Mouse (Mus musculus): Measurements from ENCODE around the gene Camk2g.

The Camk2g gene

DNA sequence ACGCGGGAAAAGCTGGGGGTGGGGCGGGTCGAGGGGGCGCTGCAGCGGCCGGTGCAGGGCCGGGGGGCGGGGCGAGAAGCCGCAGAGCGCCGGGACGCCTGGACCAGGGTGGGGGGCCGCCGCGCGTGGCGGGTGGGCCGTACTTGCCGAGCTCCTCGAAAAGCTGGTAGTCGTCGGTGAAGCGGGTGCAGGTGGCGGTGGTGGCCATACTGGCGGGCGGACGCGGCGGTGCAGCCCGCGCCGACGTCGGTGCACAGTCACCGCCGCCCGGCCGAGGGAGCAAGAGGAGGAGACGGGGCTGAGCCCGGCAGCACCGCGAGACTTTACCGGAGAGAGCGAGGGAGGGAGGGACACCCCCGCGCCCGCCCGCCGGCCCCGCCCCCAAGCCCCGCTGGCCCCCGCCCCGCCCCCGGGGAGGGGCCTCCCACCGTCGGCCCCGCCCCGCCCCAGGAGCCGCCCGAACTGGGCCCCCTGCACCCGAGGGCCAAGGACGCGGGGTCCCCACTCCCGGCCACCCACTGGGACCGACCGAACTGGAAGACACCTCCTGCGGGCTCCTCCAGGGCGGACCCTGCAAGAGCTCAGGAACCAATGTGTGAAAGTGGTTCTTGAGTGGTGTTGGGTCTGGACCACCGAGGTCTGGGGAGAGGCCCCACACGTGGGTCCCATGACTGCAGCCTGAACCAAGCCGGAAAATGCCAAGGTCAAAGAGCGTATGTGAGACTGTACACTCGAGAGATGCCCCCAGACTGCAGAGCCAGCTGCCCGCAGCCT is at the start of gene Camk2g:
Camk2g (minus strand) TSS at position 331 of the 774 bp plus-strand sequence.
- in situ Hi-C loops (cut with MboI, MseI): no loop called here

DNA sequence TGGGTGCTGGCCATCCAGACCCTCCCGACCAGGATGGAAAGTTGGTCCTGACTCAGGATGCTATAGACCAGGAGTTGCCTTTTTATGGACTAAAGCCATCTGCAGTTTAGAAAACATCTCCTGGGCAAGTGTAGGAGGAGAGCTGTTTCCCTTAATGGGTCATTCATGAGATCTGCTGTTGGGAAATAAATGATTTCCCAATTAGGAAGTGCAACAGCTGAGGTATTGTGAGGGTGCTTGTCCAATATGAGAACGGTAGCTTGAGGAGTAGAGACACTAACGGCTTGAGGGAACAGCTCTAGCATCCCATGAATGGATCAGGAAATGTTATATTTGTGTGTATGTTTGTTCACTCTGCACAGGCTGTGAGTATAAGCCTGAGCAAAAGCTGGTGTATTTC is 48.7 kb upstream of the Camk2g start:
- in situ Hi-C loops (cut with MboI, MseI): no loop called here

DNA sequence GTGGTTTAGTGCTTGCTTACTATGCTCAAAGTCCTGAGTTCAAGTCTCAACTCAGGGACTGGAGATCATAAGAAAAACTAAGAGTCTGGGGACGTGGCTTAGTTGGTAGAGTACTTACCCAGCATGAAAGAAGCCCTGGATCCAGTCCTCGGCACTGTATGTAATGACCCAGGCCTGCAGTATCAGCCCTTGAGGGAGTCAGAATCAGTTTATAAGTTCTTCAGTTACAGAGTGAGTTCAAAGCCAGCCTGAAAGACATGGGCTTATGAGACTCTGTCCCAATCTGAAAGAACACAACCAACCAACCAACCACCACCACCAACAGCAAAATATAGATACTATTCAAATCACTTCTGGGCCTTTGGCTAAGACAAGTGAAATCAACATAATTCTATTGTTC is 47.6 kb upstream of the Camk2g start:
- in situ Hi-C loops (cut with MboI, MseI): no loop called here

DNA sequence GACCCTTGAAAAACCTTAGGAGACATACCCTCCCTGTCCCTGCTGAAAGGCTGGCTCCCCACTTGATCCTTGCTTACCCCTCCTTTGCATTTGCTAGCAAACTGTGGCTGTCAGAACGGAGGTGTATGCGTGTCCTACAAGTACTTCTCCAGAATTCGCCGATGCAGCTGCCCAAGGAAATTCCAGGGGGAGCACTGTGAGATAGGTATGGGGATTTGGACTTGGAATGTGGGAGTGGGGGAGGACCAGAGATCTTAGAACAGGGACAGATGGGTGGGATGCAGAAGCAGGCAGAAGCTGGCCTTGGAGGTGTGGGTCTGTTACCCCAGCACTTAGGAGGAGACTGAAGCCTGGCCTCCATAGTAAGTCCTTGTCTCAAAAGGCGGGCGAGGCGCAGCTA is 43.8 kb upstream of the Camk2g start:
- in situ Hi-C loops (cut with MboI, MseI): no loop called here

DNA sequence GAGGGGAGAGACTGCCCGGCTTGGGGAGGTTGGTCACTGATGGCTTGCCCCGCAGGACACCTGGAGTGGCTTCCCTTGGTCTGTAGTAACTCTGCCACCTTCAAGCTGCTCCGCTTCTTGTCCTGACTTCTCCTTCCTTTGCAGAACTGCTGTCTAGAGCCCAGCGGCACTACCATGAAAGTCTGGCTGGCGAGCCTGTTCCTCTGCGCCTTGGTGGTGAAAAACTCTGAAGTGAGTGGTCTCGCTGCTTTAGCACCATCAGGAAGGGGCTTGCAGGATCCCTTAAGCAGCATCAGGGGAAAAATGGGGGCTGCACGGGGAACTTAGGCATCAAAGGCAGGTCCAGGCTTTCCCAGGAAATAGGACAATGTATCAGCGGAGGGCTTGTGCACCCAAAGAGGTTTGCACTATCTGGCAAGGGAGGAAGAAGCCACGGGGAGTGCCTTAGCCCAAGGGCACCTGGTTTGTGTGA is 43.1 kb upstream of the Camk2g start:
- in situ Hi-C loops (cut with MboI, MseI): no loop called here

DNA sequence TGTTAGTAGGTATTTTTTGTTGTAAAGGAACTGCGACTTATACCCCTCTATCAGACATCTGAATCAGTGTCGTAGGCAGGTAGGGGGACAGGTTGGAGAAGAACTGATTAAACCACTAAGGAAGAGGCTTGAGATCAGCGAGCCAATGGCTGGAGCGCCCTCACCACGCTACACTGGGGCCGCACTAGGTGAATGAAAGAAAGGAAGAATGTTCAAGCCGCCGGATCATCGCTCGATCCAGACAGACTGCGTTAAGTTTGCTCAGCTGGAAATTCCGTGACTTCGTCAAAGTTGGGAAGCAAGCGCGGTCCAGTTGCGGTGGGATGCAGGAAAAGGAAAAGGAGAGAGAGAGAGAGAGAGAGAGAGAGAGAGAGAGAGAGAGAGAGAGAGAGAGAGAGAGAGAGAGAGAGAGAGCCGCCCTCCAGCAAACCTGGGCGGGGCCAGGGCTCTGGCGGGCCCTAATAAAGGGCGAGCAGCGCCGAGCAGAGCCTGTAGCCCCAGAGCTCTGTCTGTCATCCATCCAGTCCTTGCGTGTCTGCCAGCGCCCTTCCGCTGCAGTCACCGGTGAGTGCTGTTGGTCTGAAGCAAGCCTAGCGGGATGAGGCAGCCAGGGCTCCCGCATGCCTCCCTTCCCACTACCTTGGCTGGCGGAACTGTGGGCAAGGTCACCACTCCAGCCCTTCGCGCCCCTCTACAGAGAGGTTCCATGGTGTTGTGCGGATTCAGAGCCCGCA is 42.5 kb upstream of the Camk2g start, which contains the start of gene Plau:
Plau (plus strand) TSS at position 490 of the 734 bp plus-strand sequence.
- in situ Hi-C loops (cut with MboI, MseI): no loop called here

DNA sequence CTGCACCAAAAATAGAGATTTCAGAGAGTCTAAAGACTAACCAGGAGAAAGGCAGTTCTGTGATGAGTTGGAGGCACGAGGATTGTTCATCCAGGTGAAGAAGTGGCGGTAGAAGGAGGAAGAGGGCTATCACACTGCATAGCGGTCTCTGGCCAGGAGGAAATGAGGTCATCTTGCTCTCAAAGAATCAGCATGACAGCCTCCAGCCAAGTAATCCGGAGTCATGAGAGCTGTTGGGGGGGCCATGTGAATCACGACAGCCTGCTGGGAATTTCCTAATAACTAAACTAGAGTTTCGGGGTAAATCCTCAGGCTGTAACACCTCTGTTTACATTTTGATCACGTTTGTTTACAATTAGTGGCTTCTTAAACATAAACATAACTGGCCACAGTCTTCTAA is 40.2 kb upstream of the Camk2g start:
- in situ Hi-C loops (cut with MboI, MseI): no loop called here

DNA sequence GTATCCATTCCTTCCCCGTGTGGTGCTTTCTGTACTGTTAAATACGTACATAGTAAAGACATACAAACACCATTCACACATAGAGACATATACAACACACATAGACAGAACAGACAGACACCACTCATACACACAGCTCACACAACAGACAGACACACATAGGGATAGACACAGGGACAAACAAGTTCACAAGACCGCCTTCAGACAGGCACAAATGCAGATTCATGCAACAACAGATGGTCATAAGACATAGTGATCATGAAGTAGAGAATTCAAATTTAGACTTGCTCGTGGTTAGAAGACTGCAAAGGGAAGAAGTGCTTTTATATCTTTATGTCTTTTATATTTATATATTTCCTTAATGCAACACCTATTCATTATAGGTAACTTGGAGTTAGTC is 39.6 kb upstream of the Camk2g start:
- in situ Hi-C loops (cut with MboI, MseI): no loop called here

DNA sequence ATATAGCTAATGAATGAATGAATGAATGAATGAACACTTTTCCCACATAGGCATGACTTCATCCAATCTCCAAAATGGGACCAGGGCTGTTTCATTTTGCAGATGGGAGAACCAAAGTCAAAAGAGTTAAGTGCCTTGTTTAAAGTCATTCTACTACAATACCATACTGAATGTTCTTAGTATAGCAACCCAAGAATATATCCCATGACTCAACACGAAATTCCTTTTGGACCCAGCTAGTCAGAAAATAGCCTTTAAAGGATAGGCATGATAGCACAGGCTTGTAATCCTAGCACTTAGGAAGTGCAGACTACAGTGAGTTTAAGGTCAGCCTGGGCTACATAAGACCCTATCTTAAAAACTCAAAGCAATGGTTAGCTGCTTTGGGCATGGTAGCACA is 38.0 kb upstream of the Camk2g start:
- in situ Hi-C loops (cut with MboI, MseI): no loop called here

DNA sequence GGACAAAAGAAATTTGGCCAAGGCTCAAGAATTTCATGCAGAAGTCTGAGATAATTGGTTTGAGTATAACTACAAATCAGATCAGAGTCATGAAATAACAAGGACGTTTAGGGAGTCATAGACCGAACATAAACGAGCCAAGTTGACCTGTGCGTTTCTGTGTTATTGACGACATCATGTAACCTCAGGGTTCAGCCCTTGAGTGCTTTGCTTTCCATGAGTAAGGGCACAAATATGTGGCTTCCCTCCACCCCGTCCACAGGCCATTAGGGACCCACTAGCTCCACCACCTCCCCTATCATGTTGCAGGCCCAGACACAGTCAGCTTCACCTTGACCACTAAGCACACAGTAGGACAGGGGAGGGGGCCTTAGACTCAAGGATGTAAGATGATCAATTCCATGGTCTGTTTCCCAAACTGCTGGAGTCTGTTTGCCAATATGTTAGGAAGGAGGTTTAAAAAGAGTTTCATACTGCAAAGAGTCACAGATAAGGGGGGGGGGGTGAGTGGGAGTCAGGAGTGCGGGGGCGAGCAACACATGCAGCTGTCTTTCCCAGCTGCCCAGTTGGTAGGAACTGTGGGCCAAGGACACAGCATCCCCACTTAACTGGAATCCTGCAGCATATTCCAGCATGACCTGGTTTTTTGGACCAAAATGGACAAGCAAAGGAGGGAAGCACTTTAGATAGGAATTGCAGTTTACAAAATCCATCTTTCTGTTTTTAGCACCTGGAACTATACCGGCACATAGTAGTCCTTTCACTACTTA is 37.4 kb upstream of the Camk2g start:
- in situ Hi-C loops (cut with MboI, MseI): no loop called here

DNA sequence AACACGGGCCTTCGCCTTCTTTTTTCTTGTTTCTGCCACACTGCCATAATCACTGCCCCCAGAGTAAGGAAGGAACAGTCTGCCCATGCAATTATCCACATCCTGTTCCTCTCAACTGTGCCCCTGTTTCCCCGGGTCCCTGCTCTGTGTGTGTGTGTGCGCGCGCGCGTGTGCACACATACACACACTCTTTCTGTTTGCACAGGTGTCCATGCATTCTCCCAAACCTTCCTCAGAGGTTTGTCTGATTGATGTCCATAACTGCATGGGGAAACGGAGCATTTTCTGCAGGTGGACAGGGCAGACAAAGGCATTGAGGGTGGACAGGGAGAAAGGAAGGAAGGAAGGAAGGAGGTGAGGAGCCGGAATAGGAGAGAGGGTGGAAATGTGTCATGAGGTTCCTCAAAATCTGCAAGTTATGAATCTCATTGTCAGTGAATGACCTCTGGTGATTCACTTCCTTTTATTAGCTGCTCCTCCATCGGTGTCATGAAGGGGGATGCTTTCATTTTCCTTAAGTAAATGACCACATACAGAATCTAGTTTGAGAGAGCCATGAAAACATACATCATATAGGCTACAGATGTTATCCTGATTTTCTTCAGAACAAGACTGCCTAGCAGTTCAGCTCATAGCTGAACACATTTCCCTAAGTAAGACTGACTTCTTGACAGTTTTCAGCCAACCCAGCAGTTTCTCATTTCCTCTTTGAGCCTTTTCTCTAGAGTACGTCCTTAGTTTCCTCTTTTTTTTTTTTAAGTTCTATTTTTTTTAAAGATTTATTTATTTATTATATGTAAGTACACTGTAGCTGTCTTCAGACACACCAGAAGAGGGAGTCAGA is 35.9 kb upstream of the Camk2g start:
- in situ Hi-C loops (cut with MboI, MseI): no loop called here

DNA sequence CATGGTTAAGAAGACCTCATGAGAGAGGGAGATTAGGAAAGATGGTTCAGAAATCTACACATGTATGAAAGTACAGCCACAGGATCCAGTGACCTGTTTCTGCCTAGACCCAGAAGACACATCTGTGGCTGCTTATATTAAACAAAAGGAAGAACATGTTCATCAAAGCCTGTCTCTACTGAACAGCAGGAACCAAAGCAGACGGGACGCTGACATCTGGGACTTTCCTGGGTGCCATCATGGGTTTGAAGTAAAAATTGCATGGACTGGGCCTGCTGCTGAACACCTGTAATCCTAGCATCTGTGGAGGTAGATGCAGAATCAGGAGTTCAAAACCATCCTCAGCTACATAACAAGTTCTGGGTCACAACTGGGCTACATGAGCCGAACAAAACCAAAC is 34.6 kb upstream of the Camk2g start:
- in situ Hi-C loops (cut with MboI, MseI): no loop called here

DNA sequence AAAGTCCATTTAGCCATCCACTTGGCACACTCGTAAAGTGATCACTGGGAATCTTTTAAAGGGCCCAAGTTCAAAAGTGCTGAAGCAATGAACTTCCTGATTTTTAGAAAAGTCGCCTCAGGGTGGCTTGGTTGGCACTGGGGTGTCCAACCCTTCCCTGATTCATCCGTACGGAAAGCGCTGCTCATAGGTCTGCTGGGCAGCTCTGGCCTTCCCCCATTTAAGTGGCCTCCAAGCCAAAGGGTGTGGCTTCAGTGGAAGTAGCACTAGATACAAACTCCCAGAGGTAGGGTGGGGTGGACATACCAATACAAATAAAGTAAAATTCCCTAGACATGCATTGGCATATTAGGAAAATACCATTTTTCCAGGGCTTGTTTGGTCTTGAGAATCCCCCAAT is 33.6 kb upstream of the Camk2g start:
- in situ Hi-C loops (cut with MboI, MseI): no loop called here

DNA sequence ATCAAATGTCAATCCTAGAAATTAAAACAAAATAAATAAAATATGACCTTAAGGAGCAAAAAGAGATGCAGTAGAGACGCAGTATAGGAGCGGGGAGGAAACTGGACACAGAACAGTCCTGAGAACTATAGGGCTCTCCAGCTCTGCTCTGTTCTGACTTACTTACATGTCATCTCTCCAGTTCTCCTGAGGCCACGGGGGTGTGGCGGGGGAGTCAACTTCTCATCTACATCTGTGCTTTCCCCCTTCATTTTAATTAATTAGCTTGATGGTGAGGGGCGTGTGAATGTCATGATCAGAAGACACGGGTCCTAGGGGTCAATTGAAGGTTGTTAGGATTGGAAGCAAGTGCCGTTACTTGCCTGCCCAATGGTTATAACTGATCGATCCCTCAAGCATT is 33.2 kb upstream of the Camk2g start:
- in situ Hi-C loops (cut with MboI, MseI): no loop called here

DNA sequence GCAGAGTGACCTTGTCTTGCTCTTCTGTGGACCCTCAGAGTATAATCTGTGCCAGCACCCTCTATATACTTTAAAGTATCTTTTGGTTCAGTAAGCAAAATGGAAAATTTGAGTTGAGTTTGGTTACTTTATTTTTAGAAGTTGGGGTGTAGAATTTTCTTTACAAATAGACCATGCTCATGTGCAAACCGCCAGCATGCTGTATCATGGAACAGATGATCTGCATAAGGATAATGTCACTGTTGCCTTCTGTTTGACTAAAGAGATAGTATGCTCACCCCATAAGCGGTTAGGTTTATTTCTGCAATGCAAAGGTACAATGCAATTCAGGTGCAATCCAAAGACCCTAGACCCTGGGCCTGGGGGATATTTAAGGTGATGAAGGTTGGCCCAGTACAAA is 31.6 kb upstream of the Camk2g start:
- in situ Hi-C loops (cut with MboI, MseI): no loop called here

DNA sequence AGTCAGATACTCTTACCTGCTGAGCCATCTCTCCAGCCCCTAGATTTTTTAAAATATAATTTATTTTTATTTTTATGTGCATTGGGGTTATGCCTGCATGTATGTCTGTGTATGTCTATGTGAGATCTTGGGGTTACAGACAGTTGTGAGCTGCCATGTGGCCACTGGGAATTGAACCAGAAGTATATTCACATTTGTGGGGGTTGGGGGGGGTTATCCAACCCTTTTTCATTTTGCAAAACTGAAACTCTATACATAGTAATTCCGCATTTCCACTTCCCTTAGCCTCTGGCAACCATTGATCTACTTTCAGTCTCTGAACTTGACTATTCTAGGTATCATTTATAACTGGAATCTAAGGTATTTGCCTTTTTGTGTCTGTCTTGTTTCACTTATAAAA is 30.6 kb upstream of the Camk2g start:
- in situ Hi-C loops (cut with MboI, MseI): no loop called here

DNA sequence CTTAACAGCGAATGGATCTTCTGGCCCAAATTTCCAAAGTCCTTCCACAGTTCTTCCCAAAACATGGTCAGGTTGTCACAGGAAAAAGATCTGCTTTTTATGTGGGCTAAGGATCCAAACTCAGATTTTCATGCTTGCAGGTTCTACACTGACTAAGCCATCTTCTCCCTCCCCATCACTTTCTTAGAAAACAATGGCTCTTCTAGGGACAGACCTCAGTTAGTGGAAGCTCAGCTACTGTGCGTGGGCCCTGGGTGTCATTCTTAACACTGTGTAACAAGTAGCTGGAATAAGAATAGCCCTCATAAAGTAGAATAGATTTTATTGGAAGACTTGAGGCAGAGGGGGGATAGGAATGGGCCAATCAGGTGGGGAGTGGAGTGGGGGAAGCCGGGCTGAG is 21.6 kb upstream of the Camk2g start:
- in situ Hi-C loops (cut with MboI, MseI): no loop called here

DNA sequence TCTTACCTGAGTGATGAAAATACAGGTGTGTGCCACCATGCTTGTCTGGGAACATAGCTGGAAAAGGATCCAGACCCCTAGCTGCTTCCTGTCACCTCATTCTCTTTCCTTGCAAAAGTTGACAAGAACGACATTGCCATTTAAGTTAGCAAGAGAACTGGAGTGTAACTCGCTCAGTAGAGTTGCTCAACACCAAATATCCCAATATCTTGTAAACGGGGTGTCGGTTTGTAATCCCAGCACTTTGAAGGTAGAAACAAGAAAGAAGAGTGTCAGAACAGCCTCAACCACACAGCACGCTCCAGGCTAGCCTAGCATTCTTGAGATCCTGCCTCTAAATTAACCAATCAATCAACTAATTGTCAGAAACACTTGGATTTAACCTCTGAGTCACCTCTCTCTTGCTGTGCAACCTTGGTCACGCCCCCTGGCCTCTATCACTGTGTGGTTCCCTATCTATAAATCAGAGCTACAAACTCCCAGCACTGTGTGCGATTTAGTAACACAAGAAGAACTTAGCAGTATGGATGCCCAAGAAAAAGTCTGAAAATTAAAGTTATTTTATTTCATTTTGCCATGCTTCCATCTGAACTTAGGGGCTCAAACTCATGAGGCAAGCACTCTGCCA is 18.0 kb upstream of the Camk2g start:
- in situ Hi-C loops (cut with MboI, MseI): no loop called here

DNA sequence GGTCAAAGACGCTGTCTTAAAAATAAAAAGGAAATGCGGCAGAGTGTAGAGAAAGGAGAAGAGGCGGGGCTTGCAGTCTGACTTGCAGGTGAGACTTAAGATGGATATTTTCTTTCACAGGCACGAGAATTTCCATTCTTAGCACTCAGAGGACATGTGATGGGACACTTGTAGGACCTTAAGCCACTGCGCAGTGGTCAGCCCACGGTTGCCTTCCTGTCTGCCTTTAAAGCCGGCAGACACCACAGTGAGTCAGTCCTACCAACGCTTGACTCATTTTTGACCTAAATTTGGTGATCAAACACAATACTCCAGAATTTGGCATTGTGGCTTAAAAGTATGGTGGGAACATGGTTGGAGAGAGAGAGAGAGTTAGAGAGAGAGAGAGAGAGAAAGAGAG is 17.3 kb upstream of the Camk2g start:
- in situ Hi-C loops (cut with MboI, MseI): no loop called here

DNA sequence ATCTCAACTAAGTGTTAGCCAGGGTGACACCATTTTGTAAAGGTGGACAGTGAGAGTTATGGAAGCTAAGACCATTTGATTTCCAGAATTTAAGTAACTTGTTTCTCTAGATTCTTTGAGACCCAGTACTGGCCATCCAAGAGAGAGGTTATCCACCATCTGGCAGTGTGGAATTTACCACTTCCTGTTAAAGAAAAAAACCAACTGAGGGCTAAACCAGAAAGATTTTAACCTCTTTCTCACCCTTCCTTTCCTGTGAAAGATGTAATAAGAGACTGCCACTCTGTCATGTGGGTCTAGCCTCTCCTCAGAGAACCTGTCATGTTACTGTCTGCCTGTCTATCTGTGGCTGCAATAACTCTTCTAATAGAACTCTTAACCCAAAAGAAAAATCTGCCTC is 15.9 kb upstream of the Camk2g start:
- in situ Hi-C loops (cut with MboI, MseI): no loop called here

DNA sequence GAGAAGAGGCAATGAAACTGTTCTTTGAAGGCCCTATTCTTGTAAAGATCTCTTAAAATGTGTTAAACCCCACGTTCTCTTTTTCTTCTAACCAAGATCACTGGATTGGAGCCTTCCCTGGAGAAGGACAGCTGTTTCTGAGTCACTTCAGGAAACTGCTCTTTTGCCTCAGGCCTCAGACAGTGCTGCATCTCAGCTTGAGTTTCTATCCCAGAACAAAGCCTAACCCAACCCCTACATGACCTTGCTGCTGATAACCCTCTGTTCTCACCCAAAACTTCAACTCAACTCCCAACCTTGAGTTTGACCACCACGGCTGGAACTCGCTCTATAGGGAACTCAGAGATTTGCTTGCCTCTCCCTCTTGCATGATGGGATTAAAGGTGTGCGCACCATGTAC is 15.5 kb upstream of the Camk2g start:
- in situ Hi-C loops (cut with MboI, MseI): no loop called here
